Mouse (Mus musculus): ENCODE measurements around the gene Trim2. TPM values are rescaled to one million over a fixed set of nuclear protein-coding genes. Genes with fewer than 3 reads are reported as not detected.
A peak's percentile ranks its signal among the peaks of the same experiment; 100 is the strongest.

Trim2 gene
- polyA plus RNA-seq, 1 experiment from 2014 or later = 184 TPM

DNA sequence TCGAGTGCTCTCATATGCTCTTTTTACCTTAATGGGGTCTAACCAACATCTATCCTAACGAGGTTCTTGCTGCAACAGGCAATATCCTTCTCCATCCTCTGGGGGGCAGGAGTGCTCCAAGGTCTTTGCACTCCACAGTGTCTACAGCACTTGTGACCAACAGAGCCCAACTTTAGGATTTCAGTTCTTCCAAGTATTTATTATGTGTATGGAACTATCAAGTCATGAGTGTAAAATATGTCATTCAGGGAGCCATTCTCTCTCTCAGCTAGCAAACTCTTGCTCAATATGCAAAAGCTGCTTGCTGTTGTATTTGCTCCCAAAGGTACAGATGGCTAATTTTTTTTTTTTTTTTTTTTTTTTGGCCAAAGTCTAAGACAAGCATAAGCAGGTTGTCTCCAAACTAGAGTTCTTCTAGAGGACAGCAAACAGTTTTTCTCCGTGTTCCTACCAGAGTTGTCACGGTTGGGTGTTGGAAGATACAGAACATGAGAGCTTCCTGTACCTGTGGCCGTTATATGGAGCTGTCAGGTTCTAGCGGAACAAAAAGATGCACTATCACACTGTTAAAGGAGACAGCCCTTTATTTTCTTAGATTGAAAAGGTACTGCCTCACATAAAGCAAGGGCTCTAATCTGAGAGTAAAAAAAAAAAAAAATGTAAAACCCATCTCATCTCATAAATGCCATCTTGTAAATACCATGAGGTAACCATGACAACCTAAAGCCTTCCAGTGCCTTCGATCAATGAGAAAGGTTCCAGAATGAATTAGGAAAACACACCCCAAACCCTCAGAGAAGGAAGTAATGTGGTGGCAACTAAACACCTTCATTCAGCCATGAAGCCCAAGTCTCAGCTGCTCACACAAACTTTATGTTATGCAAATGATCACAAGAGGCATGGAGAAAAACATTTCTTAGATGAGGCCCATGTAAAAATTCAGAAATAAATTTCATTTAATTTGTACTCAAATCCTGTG is 131.1 kb downstream of the Trim2 start:
- Histone ChIP-seq H3K9ac (replicated peaks) (no peak overlapping the region), H3K27ac (replicated peaks) (no peak overlapping the region), H3K4me2 (replicated peaks) (no peak overlapping the region), H3K4me1 (peaks cover 9% of the 10 kb centered on the region), H3K36me3 (peaks cover 51% of the 10 kb centered on the region), H3K9me3 (no peaks in the 10 kb centered on the region), H3K4me3 (no peak overlapping the region), H3K27me3 (no peaks in the 10 kb centered on the region)
- 37% methylated on average over 7 of the region's 7 CpGs for WGBS
- peak; percentile 74; the same call in 1 of the 2 replicates for ATAC-seq (ENCODE audit: low FRiP score, low read depth)

DNA sequence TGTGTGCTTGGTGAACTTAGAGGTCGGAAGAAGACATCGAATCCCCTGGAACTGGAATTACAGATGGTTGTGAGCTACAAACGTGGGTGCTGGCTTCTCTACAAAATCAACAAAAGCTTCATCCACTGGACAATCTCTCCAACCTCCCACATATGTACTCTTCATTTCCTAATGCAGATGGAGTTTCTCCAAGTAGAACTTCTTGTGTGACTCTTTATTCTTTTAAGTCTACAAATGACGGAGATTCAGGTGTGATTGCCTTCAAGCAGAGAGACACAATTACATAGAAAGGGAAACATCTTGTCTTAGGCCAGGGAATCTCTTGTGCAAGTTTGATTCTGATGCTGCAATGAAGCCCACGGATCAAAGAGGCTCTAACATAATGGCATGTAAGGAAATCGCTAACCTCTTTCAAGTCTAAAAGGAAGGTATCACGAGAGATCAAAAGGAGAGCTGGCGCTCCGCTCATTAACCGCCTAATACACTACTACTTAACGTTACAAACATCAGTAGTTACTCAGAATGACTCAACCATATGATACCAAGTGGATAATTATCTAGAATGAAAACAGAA is 133.0 kb downstream of the Trim2 start, which contains the start of gene Gm6525:
TSS of gene Gm6525 (plus strand) at position 524 of the 574 bp plus-strand sequence.
- H3K27ac ChIP-seq (replicated peaks) = no peak within 1 kb of the TSS
- no peak within 1 kb of the TSS for H3K4me2 ChIP-seq (replicated peaks)
- peaks cover 6% of the 10 kb centered on the region; the same call in 1 of the 2 replicates for H3K4me1 ChIP-seq
- H3K27me3 ChIP-seq = no peaks in the 10 kb centered on the region
- peaks cover 70% of the 10 kb centered on the region for H3K36me3 ChIP-seq
- H3K9ac ChIP-seq (replicated peaks) = no peak within 1 kb of the TSS
- H3K4me3 ChIP-seq = no peak within 1 kb of the TSS
- no peaks in the 10 kb centered on the region for H3K9me3 ChIP-seq
- ATAC-seq (ENCODE audit: low FRiP score, low read depth) = no peak
- 79% methylated on average over 11 of the region's 11 CpGs for WGBS

DNA sequence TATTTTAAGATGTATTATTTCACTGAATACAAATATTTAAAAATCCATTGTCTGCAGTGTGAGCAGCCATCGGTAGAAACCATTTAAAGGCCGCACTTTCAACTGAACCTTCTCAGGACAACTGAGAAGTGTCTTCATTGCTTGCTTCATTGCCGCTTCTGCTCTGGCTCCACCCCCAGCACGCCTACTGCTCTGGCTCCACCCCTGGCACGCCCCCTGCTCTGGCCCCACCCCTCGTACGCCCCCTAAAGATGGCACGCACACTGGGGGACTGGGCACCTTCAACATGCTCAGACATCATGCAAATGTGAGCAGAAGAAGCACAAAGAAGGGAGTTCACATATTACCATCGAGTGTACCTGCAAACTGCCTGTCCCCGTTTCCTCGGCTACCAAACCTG is 134.3 kb downstream of the Trim2 start:
- WGBS = 55% methylated on average over 11 of the region's 11 CpGs
- Histone ChIP-seq H3K4me1 (peaks cover 6% of the 10 kb centered on the region; the same call in 1 of the 2 replicates), H3K9me3 (no peaks in the 10 kb centered on the region), H3K27ac (replicated peaks) (no peak overlapping the region), H3K27me3 (no peaks in the 10 kb centered on the region), H3K9ac (replicated peaks) (no peak overlapping the region), H3K4me3 (no peak overlapping the region), H3K36me3 (peaks cover 66% of the 10 kb centered on the region), H3K4me2 (replicated peaks) (no peak overlapping the region)
- ATAC-seq (ENCODE audit: low FRiP score, low read depth) = no peak

DNA sequence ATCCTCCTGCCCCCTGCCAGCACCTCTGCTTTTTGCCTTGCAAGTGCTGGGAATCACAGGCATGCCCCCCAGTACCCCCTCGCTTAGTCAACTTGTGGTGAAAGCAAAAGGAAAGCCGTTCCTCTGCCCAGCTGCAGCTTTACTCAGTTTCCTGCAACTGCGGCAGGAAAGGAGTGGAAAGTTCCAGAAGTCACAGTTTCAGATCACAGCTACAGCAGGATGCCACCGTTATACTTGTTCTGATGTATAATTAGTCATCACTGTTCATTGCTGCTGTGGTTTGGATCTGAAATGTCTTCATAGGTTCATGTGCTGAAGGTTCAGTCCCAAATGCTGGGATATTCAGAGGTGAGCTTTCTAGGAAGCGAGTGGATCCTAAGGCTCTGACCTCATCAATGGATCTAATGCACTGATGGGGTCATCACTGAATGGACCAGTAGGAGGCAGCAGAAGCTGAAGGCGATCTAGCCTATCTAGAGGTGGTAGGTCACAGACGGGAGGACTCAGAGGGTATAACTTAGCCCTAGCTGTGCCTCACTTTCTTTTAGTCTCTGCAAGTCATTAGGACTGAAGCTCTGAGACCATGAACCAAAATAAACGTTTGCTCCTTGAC is 137.2 kb downstream of the Trim2 start:
- no peaks in the 10 kb centered on the region for H3K9me3 ChIP-seq
- 74% methylated on average over 8 of the region's 8 CpGs for WGBS
- no peak overlapping the region for H3K4me2 ChIP-seq (replicated peaks)
- no peaks in the 10 kb centered on the region for H3K27me3 ChIP-seq
- H3K9ac ChIP-seq (replicated peaks) = no peak overlapping the region
- H3K27ac ChIP-seq (replicated peaks) = no peak overlapping the region
- no peak overlapping the region for H3K4me3 ChIP-seq
- no peak for ATAC-seq (ENCODE audit: low FRiP score, low read depth)
- peaks cover 2% of the 10 kb centered on the region; the same call in 1 of the 2 replicates for H3K4me1 ChIP-seq
- peaks cover 81% of the 10 kb centered on the region for H3K36me3 ChIP-seq

DNA sequence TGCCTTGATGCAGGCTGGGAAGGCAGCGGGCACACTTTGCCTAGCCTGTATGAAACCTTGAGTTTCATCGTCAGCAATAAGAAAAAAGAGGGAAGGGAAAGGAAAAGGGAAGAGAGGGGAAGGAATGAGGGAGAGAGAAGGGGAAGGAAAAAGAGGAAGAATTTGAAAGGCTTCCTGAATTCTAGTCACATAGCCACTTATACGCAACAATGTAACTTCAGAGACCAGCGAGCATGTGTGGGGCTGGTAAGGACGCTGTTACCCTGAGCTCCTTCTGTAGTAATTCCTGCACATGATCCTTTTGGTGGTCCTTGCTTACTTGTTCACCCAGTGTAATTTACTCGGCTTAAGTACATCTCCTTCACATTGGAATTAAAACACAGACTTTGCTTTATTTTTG is 137.7 kb downstream of the Trim2 start:
- 95% methylated on average over 6 of the region's 6 CpGs for WGBS
- Histone ChIP-seq H3K27ac (replicated peaks) (no peak overlapping the region), H3K27me3 (no peaks in the 10 kb centered on the region), H3K4me2 (replicated peaks) (no peak overlapping the region), H3K36me3 (peaks cover 85% of the 10 kb centered on the region), H3K9ac (replicated peaks) (no peak overlapping the region), H3K4me3 (no peak overlapping the region), H3K9me3 (no peaks in the 10 kb centered on the region), H3K4me1 (peaks cover 2% of the 10 kb centered on the region; the same call in 1 of the 2 replicates)
- ATAC-seq (ENCODE audit: low FRiP score, low read depth) = no peak

DNA sequence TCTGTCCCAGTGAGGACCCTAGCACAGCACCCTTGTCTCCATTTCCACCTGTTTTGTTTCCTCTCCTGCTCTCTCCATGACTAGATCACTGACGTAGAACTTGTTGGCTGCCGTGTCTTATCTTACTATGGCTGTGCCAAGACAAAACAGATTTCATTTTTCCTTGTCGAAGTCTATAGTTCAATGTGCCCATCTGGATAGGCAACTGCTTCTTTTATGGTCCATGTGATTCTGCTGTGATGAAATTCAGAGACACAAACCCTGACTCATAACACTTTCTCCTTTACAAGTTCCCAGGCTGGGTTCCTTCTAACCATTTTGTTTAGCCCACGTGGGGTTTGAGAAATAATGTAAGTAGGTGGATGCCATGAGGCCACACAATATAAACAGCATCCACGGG is 140.6 kb downstream of the Trim2 start:
- 92% methylated on average over 5 of the region's 5 CpGs for WGBS
- H3K9me3 ChIP-seq = no peaks in the 10 kb centered on the region
- H3K9ac ChIP-seq (replicated peaks) = no peak overlapping the region
- H3K4me1 ChIP-seq = no peaks in the 10 kb centered on the region
- peaks cover 69% of the 10 kb centered on the region for H3K36me3 ChIP-seq
- ATAC-seq (ENCODE audit: low FRiP score, low read depth) = no peak
- H3K27me3 ChIP-seq = no peaks in the 10 kb centered on the region
- no peak overlapping the region for H3K4me3 ChIP-seq
- no peak overlapping the region for H3K4me2 ChIP-seq (replicated peaks)
- no peak overlapping the region for H3K27ac ChIP-seq (replicated peaks)

DNA sequence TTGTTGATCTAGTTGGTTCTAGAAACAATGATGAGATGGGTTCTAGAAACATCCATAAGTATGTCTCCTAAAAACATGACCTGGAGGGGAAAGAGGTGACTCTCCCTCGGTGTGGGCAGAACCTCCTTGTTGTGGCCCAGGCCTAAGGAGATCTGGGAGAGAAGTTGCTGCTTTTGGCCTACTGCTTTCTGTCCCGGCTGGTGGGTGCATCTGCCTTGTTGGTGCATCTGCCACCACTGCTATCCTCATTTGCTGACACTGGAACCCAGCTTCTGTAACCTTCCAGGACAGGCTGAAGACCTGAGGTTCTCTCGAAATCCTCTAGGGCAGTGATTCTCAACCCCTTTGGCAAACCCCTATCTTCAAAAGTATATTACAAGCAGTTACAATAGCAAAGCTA is 141.3 kb downstream of the Trim2 start:
- no peaks in the 10 kb centered on the region for H3K27me3 ChIP-seq
- WGBS = 95% methylated on average over 3 of the region's 3 CpGs
- no peak for ATAC-seq (ENCODE audit: low FRiP score, low read depth)
- no peak overlapping the region for H3K4me2 ChIP-seq (replicated peaks)
- no peak overlapping the region for H3K27ac ChIP-seq (replicated peaks)
- no peak overlapping the region for H3K4me3 ChIP-seq
- H3K4me1 ChIP-seq = no peaks in the 10 kb centered on the region
- H3K9me3 ChIP-seq = no peaks in the 10 kb centered on the region
- H3K36me3 ChIP-seq = peaks cover 66% of the 10 kb centered on the region
- H3K9ac ChIP-seq (replicated peaks) = no peak overlapping the region

DNA sequence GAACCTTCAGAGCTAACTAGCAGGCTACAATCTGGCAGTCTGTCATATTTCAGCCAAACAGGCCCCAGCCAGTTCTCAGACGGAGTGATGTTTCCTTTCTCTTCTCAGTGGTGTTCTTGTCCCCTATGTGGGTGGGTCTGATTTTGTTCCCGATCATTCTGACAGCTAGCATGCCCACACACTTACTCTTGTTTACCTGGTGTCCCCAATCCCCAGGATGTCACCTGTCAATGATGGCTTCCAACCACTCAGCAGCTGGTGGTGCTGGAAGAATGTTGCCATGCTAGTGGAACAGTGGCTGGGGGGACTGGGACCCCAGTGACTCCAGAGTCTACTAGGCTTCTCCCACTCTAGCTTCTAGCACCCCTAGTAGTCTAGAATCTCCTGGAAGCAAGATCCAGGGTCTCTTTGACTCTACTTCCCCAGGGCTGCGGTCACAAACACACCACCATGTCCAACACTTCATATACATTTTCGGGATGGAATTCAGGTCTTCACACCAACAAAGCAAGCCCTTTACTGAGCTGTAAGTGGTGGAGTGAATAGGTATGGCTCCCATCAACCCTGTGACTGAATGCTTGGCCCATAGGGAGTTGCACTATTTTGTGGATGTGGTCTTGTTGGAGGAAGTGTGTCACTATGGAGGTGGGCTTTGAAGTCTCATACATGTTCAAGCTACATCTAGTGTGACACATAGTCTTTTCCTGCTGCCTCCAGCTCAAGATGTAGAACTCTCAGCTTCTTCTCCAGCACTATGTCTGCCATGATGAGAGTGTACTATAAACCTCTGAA is 148.9 kb downstream of the Trim2 start:
- Histone ChIP-seq H3K27ac (replicated peaks) (no peak overlapping the region), H3K9ac (replicated peaks) (no peak overlapping the region), H3K36me3 (peaks cover 28% of the 10 kb centered on the region), H3K27me3 (no peaks in the 10 kb centered on the region), H3K9me3 (no peaks in the 10 kb centered on the region), H3K4me1 (peaks cover 6% of the 10 kb centered on the region; the same call in 1 of the 2 replicates), H3K4me2 (replicated peaks) (no peak overlapping the region), H3K4me3 (no peak overlapping the region)
- 86% methylated on average over 4 of the region's 4 CpGs for WGBS
- no peak for ATAC-seq (ENCODE audit: low FRiP score, low read depth)

DNA sequence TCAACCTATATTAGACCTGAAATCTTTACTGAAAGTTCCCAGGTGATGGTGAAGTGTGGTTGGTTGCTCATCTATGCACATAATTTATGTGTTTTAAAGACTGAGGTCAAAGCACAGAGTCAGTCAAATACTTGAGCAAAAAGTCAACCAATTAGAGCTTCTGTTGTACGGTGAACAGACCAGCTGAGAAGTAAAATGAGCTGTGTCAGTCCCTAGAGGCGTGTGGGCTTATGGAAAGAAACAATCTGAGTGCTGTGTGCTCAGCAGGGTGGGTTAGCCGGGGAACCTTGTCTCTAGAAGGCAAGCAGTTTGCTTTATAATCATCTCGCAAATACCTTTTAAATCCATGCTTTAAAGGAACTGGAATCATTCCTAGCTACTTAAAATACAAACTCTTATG is 149.7 kb downstream of the Trim2 start:
- Histone ChIP-seq H3K4me1 (peaks cover 6% of the 10 kb centered on the region; the same call in 1 of the 2 replicates), H3K9ac (replicated peaks) (no peak overlapping the region), H3K27ac (replicated peaks) (no peak overlapping the region), H3K36me3 (peaks cover 23% of the 10 kb centered on the region), H3K27me3 (no peaks in the 10 kb centered on the region), H3K9me3 (no peaks in the 10 kb centered on the region), H3K4me3 (no peak overlapping the region), H3K4me2 (replicated peaks) (no peak overlapping the region)
- ATAC-seq (ENCODE audit: low FRiP score, low read depth) = no peak
- 52% methylated on average over 4 of the region's 4 CpGs for WGBS

DNA sequence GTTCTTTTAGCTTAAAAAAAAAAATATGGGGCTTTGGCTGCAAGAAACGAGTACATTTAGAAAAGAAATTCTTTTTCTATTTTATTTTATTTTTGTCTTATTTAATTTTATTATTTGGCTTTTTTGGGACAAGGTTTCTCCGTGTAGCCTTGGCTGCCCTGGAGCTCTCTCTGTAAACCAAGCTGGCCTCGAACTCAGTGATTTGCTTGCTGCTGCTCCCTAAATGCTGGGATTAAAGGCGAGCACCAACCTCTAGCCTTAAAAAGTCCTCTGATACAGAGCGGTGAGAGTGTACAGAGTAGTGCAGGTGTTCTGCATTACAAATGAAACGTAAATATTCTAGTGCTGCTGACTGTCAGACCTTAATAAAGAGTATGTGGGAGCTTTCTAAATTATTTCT is 150.6 kb downstream of the Trim2 start:
- H3K9me3 ChIP-seq = no peaks in the 10 kb centered on the region
- peak overlapping the region; percentile 93 for H3K4me2 ChIP-seq (replicated peaks)
- 50% methylated on average over 6 of the region's 6 CpGs for WGBS
- H3K27me3 ChIP-seq = no peaks in the 10 kb centered on the region
- peaks cover 23% of the 10 kb centered on the region for H3K36me3 ChIP-seq
- no peak overlapping the region for H3K4me3 ChIP-seq
- H3K27ac ChIP-seq (replicated peaks) = no peak overlapping the region
- peaks cover 6% of the 10 kb centered on the region; the same call in 1 of the 2 replicates for H3K4me1 ChIP-seq
- no peak for ATAC-seq (ENCODE audit: low FRiP score, low read depth)
- no peak overlapping the region for H3K9ac ChIP-seq (replicated peaks)

DNA sequence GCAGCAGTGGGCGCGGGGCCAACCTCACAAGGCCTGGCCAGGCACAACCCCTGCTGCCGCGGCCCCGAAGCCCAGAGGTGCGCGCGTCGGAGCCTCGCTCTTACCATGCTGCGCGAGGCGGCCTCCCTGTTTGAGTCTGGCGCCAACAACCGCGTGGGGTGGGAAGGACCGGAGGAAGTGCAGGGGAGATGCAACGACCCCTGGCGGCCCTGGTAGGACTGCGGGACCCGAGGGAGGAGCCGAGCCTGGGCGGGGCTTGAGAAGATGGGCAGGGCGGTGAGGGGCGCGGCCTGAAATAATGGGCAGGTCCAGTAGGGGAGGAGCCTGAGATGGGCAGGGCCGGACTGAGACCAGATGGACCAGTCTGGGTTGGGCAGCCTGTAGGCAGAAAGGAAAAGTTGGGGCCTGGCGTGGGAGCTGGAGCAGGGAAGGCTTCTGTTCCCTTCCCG is 151.1 kb downstream of the Trim2 start, which contains the start of gene Mnd1:
TSS of gene Mnd1 (minus strand) at position 229 of the 449 bp plus-strand sequence.
- H3K9ac ChIP-seq (replicated peaks) = peak within 1 kb of the TSS; percentile 60
- peaks cover 21% of the 10 kb centered on the region for H3K36me3 ChIP-seq
- peak within 1 kb of the TSS; percentile 48 for H3K4me3 ChIP-seq
- WGBS = 1% methylated on average over 29 of the region's 29 CpGs
- peak within 1 kb of the TSS; percentile 93 for H3K4me2 ChIP-seq (replicated peaks)
- H3K27ac ChIP-seq (replicated peaks) = no peak within 1 kb of the TSS
- H3K27me3 ChIP-seq = no peaks in the 10 kb centered on the region
- H3K4me1 ChIP-seq = peaks cover 6% of the 10 kb centered on the region; the same call in 1 of the 2 replicates
- H3K9me3 ChIP-seq = no peaks in the 10 kb centered on the region
- peak; percentile 99 for ATAC-seq (ENCODE audit: low FRiP score, low read depth)
